Mouse (Mus musculus) G1E-ER4 (cell line): ENCODE results near the gene Arap1. TPM values are rescaled to one million over a fixed set of nuclear protein-coding genes. Genes with fewer than 3 reads are reported as not detected.

Experiments used
- GATA1 ChIP-seq: IDR thresholded peaks from one replicate; pipeline ENCODE4 v1.8.0; 2012; ENCODE audit warnings: low read length, inconsistent platforms
- polyA plus RNA-seq: library from polyadenylated mRNA; stranded (reverse); fragments of >175 nt; gene quantifications from 2 replicates; pipeline ENCODE4 v1.2.3, GENCODE M21; 2012

The Arap1 gene
- polyA plus RNA-seq, 1 experiment = 43.1 TPM

- no peak for TF ChIP-seq GATA1
These were observed 26.3 kb downstream of the Arap1 start for GRCm38 (mm10) chr7:101374155-101374554.

- TF ChIP-seq GATA1 = no peak
These were observed 29.0 kb downstream of the Arap1 start for GRCm38 (mm10) chr7:101376701-101377340.

- no peak for TF ChIP-seq GATA1
These were observed 29.9 kb downstream of the Arap1 start for GRCm38 (mm10) chr7:101377741-101378262.

- no peak for TF ChIP-seq GATA1
These were observed 30.4 kb downstream of the Arap1 start for GRCm38 (mm10) chr7:101378285-101378684.

GRCm38 (mm10) chr7:101378796-101379465 is 31.1 kb downstream of the Arap1 start:
- no peak for TF ChIP-seq GATA1

- TF ChIP-seq GATA1 = no peak
These were observed 31.9 kb downstream of the Arap1 start for GRCm38 (mm10) chr7:101379732-101380131.

- TF ChIP-seq GATA1 = no peak
These were observed 33.6 kb downstream of the Arap1 start for GRCm38 (mm10) chr7:101381512-101381911.

- no peak for TF ChIP-seq GATA1
These were observed 34.5 kb downstream of the Arap1 start for GRCm38 (mm10) chr7:101382378-101382777.

GRCm38 (mm10) chr7:101383756-101384155 is 35.9 kb downstream of the Arap1 start:
- TF ChIP-seq GATA1 = no peak

- TF ChIP-seq GATA1 = no peak
These were observed 37.1 kb downstream of the Arap1 start for GRCm38 (mm10) chr7:101384931-101385330.

GRCm38 (mm10) chr7:101385331-101385733 is 37.5 kb downstream of the Arap1 start:
- TF ChIP-seq GATA1 = no peak

- TF ChIP-seq GATA1 = no peak
These were observed 38.1 kb downstream of the Arap1 start for GRCm38 (mm10) chr7:101385866-101386452.

GRCm38 (mm10) chr7:101389256-101389655 is 41.4 kb downstream of the Arap1 start:
- TF ChIP-seq GATA1 = no peak

- no peak for TF ChIP-seq GATA1
These were observed 44.1 kb downstream of the Arap1 start for GRCm38 (mm10) chr7:101391909-101392479.

- no peak for TF ChIP-seq GATA1
These were observed 45.1 kb downstream of the Arap1 start for GRCm38 (mm10) chr7:101393015-101393414.

- no peak for TF ChIP-seq GATA1
These were observed 46.0 kb downstream of the Arap1 start for GRCm38 (mm10) chr7:101393694-101394504.
